ENCODE assay signal across 17 mouse cellular contexts in genomic region chr15:95735746-95736145, GRCm38 (mm10).
"Had no signal": no experiment of that assay in that cellular context is flagged by ENCODE, and none has a peak within 500 bp of the region (broad histone marks: within the 10 kb centered on the region; RNA-seq: fewer than 3 reads in every experiment).

No protein-coding gene starts in this region.

- DNase-seq: liver, embryonic 13.5 days; liver, postnatal 0 days; lung, adult 2 months; lung, postnatal 14 days; lung, postnatal 36 days; retina, postnatal 1 day; right cerebral cortex, postnatal 14 days had no signal

- H3K36me3 ChIP-seq: liver, embryonic 13.5 days; liver, embryonic 15.5 days; lung, embryonic 15.5 days; midbrain, embryonic 13.5 days; neural tube, embryonic 13.5 days; neural tube, embryonic 15.5 days; stomach, embryonic 15.5 days had no signal

- H3K27ac ChIP-seq: liver, embryonic 13.5 days; liver, embryonic 15.5 days; lung, embryonic 15.5 days; macrophage; midbrain, embryonic 13.5 days; neural tube, embryonic 13.5 days; neural tube, embryonic 15.5 days; stomach, embryonic 15.5 days; stomach, postnatal 0 days had no signal

- H3K27me3 ChIP-seq: liver, embryonic 13.5 days; liver, embryonic 15.5 days; lung, embryonic 15.5 days; midbrain, embryonic 13.5 days; neural tube, embryonic 13.5 days; neural tube, embryonic 15.5 days; stomach, embryonic 15.5 days had no signal

- H3K9me3 ChIP-seq: liver, embryonic 13.5 days; liver, embryonic 15.5 days; lung, embryonic 15.5 days; megakaryocyte, embryonic 14.5 days; midbrain, embryonic 13.5 days; neural tube, embryonic 13.5 days; neural tube, embryonic 15.5 days; stomach, embryonic 15.5 days had no signal

- H3K4me3 ChIP-seq: liver, embryonic 13.5 days; liver, embryonic 15.5 days; lung, embryonic 15.5 days; megakaryocyte, embryonic 14.5 days; midbrain, embryonic 13.5 days; myocyte; neural tube, embryonic 13.5 days; neural tube, embryonic 15.5 days; stomach, embryonic 15.5 days had no signal

- H3K4me1 ChIP-seq: liver, embryonic 13.5 days; liver, embryonic 15.5 days; lung, embryonic 15.5 days; megakaryocyte, embryonic 14.5 days; midbrain, embryonic 13.5 days; neural tube, embryonic 13.5 days; neural tube, embryonic 15.5 days; stomach, embryonic 15.5 days had no signal
